Mouse (Mus musculus): ENCODE measurements around the gene Ace. TPM values are rescaled to one million over a fixed set of nuclear protein-coding genes. Genes with fewer than 3 reads are reported as not detected.
A peak's percentile ranks its signal among the peaks of the same experiment; 100 is the strongest.

Gene Ace
- polyA plus RNA-seq, 1 experiment from 2014 or later = 2.1 TPM

GRCm38 (mm10) chr11:105989446-105989845 lies 21.7 kb downstream of the Ace start:
- 73% methylated on average over 6 of the region's 6 CpGs for WGBS
- H3K9me3 ChIP-seq (ENCODE audit: control insufficient read depth, low read length) = no peaks in the 10 kb centered on the region
- H3K9ac ChIP-seq (ENCODE audit: low read length) = no peak overlapping the region
- no peaks in the 10 kb centered on the region for H3K4me1 ChIP-seq (replicated peaks; ENCODE audit: control insufficient read depth, insufficient read depth)
- DNase-seq (ENCODE audit: low spot score) (no peak), ATAC-seq (ENCODE audit: low FRiP score, low TSS enrichment) (peak; percentile 38; the same call in 1 of the 2 replicates)
- no peak for TF ChIP-seq EP300 (optimal IDR thresholded peaks at IDR 0.05)
- no peak for TF ChIP-seq CTCF (IDR thresholded peaks at IDR 0.05; ENCODE audit: low read depth)
- no peak overlapping the region for H3K4me2 ChIP-seq (replicated peaks; ENCODE audit: low read depth)
- no peaks in the 10 kb centered on the region for H3K27me3 ChIP-seq (ENCODE audit: control insufficient read depth, insufficient read depth, low read length)
- H3K36me3 ChIP-seq (ENCODE audit: control insufficient read depth, insufficient read depth, low read length) = no peaks in the 10 kb centered on the region
- no peak overlapping the region for H3K4me3 ChIP-seq (ENCODE audit: low read depth, low read length)
- H3K27ac ChIP-seq (replicated peaks) = no peak overlapping the region

GRCm38 (mm10) chr11:105990231-105990630 lies 22.5 kb downstream of the Ace start:
- Histone ChIP-seq H3K27ac (replicated peaks) (no peak overlapping the region), H3K9ac (ENCODE audit: low read length) (no peak overlapping the region), H3K9me3 (ENCODE audit: control insufficient read depth, low read length) (no peaks in the 10 kb centered on the region), H3K4me2 (replicated peaks; ENCODE audit: low read depth) (no peak overlapping the region), H3K36me3 (ENCODE audit: control insufficient read depth, insufficient read depth, low read length) (no peaks in the 10 kb centered on the region), H3K27me3 (ENCODE audit: control insufficient read depth, insufficient read depth, low read length) (no peaks in the 10 kb centered on the region), H3K4me3 (ENCODE audit: low read depth, low read length) (no peak overlapping the region), H3K4me1 (replicated peaks; ENCODE audit: control insufficient read depth, insufficient read depth) (no peaks in the 10 kb centered on the region)
- ATAC-seq (ENCODE audit: low FRiP score, low TSS enrichment) (no peak), DNase-seq (ENCODE audit: low spot score) (no peak)
- TF ChIP-seq CTCF (IDR thresholded peaks at IDR 0.05; ENCODE audit: low read depth) (no peak), EP300 (optimal IDR thresholded peaks at IDR 0.05) (no peak)
- WGBS = 53% methylated on average over 2 of the region's 2 CpGs

GRCm38 (mm10) chr11:105994375-105994774 lies 26.6 kb downstream of the Ace start, which contains the start of gene Ace3:
Gene Ace3, plus strand, starts transcription at chr11:105994675.
- Histone ChIP-seq H3K9me3 (ENCODE audit: control insufficient read depth, low read length) (no peaks in the 10 kb centered on the region), H3K36me3 (ENCODE audit: control insufficient read depth, insufficient read depth, low read length) (no peaks in the 10 kb centered on the region), H3K27ac (replicated peaks) (no peak within 1 kb of the TSS), H3K27me3 (ENCODE audit: control insufficient read depth, insufficient read depth, low read length) (no peaks in the 10 kb centered on the region), H3K4me3 (ENCODE audit: low read depth, low read length) (no peak within 1 kb of the TSS), H3K4me1 (replicated peaks; ENCODE audit: control insufficient read depth, insufficient read depth) (no peaks in the 10 kb centered on the region), H3K4me2 (replicated peaks; ENCODE audit: low read depth) (no peak within 1 kb of the TSS), H3K9ac (ENCODE audit: low read length) (no peak within 1 kb of the TSS)
- no peak for DNase-seq (ENCODE audit: low spot score)
- TF ChIP-seq CTCF (IDR thresholded peaks at IDR 0.05; ENCODE audit: low read depth) = no peak
- no peak for TF ChIP-seq EP300 (optimal IDR thresholded peaks at IDR 0.05)
- WGBS = 97% methylated on average over 3 of the region's 3 CpGs
- no peak for ATAC-seq (ENCODE audit: low FRiP score, low TSS enrichment)

GRCm38 (mm10) chr11:106000062-106000461 lies 32.3 kb downstream of the Ace start:
- TF ChIP-seq EP300 (optimal IDR thresholded peaks at IDR 0.05) (no peak), CTCF (IDR thresholded peaks at IDR 0.05; ENCODE audit: low read depth) (no peak)
- no peaks in the 10 kb centered on the region for H3K36me3 ChIP-seq (ENCODE audit: control insufficient read depth, insufficient read depth, low read length)
- no peak overlapping the region for H3K4me3 ChIP-seq (ENCODE audit: low read depth, low read length)
- no peak overlapping the region for H3K4me2 ChIP-seq (replicated peaks; ENCODE audit: low read depth)
- H3K4me1 ChIP-seq (replicated peaks; ENCODE audit: control insufficient read depth, insufficient read depth) = no peaks in the 10 kb centered on the region
- no peaks in the 10 kb centered on the region for H3K27me3 ChIP-seq (ENCODE audit: control insufficient read depth, insufficient read depth, low read length)
- 95% methylated on average over 6 of the region's 6 CpGs for WGBS
- no peak for DNase-seq (ENCODE audit: low spot score)
- H3K9ac ChIP-seq (ENCODE audit: low read length) = no peak overlapping the region
- H3K9me3 ChIP-seq (ENCODE audit: control insufficient read depth, low read length) = no peaks in the 10 kb centered on the region
- no peak overlapping the region for H3K27ac ChIP-seq (replicated peaks)
- ATAC-seq (ENCODE audit: low FRiP score, low TSS enrichment) = no peak

- no peaks in the 10 kb centered on the region for H3K36me3 ChIP-seq (ENCODE audit: control insufficient read depth, insufficient read depth, low read length)
- ATAC-seq (ENCODE audit: low FRiP score, low TSS enrichment) (no peak), DNase-seq (ENCODE audit: low spot score) (no peak)
- H3K9me3 ChIP-seq (ENCODE audit: control insufficient read depth, low read length) = no peaks in the 10 kb centered on the region
- H3K4me2 ChIP-seq (replicated peaks; ENCODE audit: low read depth) = no peak overlapping the region
- peak; percentile 77 for TF ChIP-seq CTCF (IDR thresholded peaks at IDR 0.05; ENCODE audit: low read depth)
- TF ChIP-seq EP300 (optimal IDR thresholded peaks at IDR 0.05) = no peak
- no peak overlapping the region for H3K9ac ChIP-seq (ENCODE audit: low read length)
- no peaks in the 10 kb centered on the region for H3K4me1 ChIP-seq (replicated peaks; ENCODE audit: control insufficient read depth, insufficient read depth)
- H3K27ac ChIP-seq (replicated peaks) = no peak overlapping the region
- WGBS = 34% methylated on average over 4 of the region's 4 CpGs
- no peak overlapping the region for H3K4me3 ChIP-seq (ENCODE audit: low read depth, low read length)
- no peaks in the 10 kb centered on the region for H3K27me3 ChIP-seq (ENCODE audit: control insufficient read depth, insufficient read depth, low read length)
These were observed 34.0 kb downstream of the Ace start for GRCm38 (mm10) chr11:106001718-106002117.

GRCm38 (mm10) chr11:106004576-106004975 lies 36.8 kb downstream of the Ace start:
- Histone ChIP-seq H3K4me2 (replicated peaks; ENCODE audit: low read depth) (no peak overlapping the region), H3K27me3 (ENCODE audit: control insufficient read depth, insufficient read depth, low read length) (no peaks in the 10 kb centered on the region), H3K9me3 (ENCODE audit: control insufficient read depth, low read length) (no peaks in the 10 kb centered on the region), H3K27ac (replicated peaks) (no peak overlapping the region), H3K36me3 (ENCODE audit: control insufficient read depth, insufficient read depth, low read length) (no peaks in the 10 kb centered on the region), H3K4me3 (ENCODE audit: low read depth, low read length) (no peak overlapping the region), H3K9ac (ENCODE audit: low read length) (no peak overlapping the region), H3K4me1 (replicated peaks; ENCODE audit: control insufficient read depth, insufficient read depth) (0 out of 2 replicates have a peak, but pooled peaks cover 2% of the 10 kb centered on the region)
- DNase-seq (ENCODE audit: low spot score) (no peak), ATAC-seq (ENCODE audit: low FRiP score, low TSS enrichment) (peak; percentile 27; the same call in 1 of the 2 replicates)
- 74% methylated on average over 1 of the region's 1 CpGs for WGBS
- TF ChIP-seq CTCF (IDR thresholded peaks at IDR 0.05; ENCODE audit: low read depth) = no peak
- TF ChIP-seq EP300 (optimal IDR thresholded peaks at IDR 0.05) = no peak
